Mouse (Mus musculus) heart, embryonic 10.5 days (tissue): ENCODE results near the gene Itga2b. TPM values are rescaled to one million over a fixed set of nuclear protein-coding genes. Genes with fewer than 3 reads are reported as not detected.

ENCODE experiments used
- DNase-seq: peaks from one replicate; pipeline ENCODE4 v3.0.0-alpha.2; 2017; ENCODE audit warnings: low spot score
- H3K27ac ChIP-seq: fragments of 300-500 bp; sonication (generic); 2 replicates; pipeline ENCODE4 v1.5.1; 2016; ENCODE audit warnings: mild to moderate bottlenecking
- H3K27me3 ChIP-seq: fragments of 300-500 bp; sonication (generic); 2 replicates; pipeline ENCODE4 v1.6.1; 2016; ENCODE audit warnings: mild to moderate bottlenecking; ENCODE audit not compliant: poor library complexity, insufficient read depth, severe bottlenecking
- H3K36me3 ChIP-seq: fragments of 300-500 bp; sonication (generic); 2 replicates; pipeline ENCODE4 v1.6.1; 2016; ENCODE audit warnings: mild to moderate bottlenecking, moderate library complexity
- H3K4me1 ChIP-seq: fragments of 300-500 bp; sonication (generic); 2 replicates; pipeline ENCODE4 v1.6.1; 2016; ENCODE audit warnings: mild to moderate bottlenecking
- H3K4me3 ChIP-seq: fragments of 300-500 bp; sonication (generic); 2 replicates; pipeline ENCODE4 v1.5.1; 2016; ENCODE audit warnings: mild to moderate bottlenecking, moderate library complexity
- H3K9me3 ChIP-seq: fragments of 300-500 bp; sonication (generic); 2 replicates; pipeline ENCODE4 v1.6.1; 2016; ENCODE audit warnings: mild to moderate bottlenecking, moderate library complexity
- WGBS: fragments of 180-500 bp; shearing (Covaris S2); methylation state at CpG from one replicate; pipeline ENCODE4 v1.1.7; 2016; 5-methylcytosine and 5-hydroxymethylcytosine counted together
- microRNA-seq: library from miRNA; unstranded; fragments of <30 nt; microRNA quantifications from one replicate; pipeline ENCODE4, GENCODE M21; 2017
- polyA plus RNA-seq: library from polyadenylated mRNA; unstranded; fragments of >200 nt; fragmentation: Nextera tagmentation; extraction: Ambion mirVana; gene quantifications from 2 replicates; pipeline ENCODE4 v1.2.1, GENCODE M21; 2016

Itga2b gene
- polyA plus RNA-seq, 1 experiment from 2014 or later, result 19.5 TPM

DNA sequence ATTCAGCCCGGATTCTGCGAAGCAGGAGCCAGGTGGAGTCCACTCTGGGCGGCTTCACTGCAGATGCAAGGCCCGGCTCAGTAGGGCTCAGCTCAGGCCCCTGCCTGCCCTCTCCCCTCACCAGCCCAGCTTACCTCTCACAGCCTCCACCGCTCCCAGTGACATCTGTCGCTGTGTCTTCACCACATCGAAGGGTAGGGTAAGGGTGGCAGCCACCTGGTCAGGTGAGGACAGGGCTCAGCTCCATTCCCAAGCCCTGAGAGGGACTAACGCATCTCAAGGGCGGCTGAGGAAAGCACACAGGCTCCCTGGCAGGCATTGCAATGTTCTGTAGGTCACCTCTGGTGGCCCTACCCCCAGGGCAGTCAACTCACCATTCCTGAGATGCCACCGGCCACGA, 66.3 kb downstream of the Itga2b start:
- Histone ChIP-seq H3K4me3 (no peak overlapping the region), H3K36me3 (peaks cover 40% of the 10 kb centered on the region), H3K9me3 (no peaks in the 10 kb centered on the region), H3K27ac (no peak overlapping the region), H3K27me3 (peaks cover 44% of the 10 kb centered on the region), H3K4me1 (peaks cover 48% of the 10 kb centered on the region)
- WGBS, result 91% methylated on average over 11 of the region's 11 CpGs
- peak; percentile 70 for DNase-seq

Small RNAs within 50 kb of the gene (microRNA-seq; reads per million reads assigned to microRNA genes)
- gene Mir6930, result not detected

Other genes with a start within 250 kb of the Itga2b start
- gene Hdac5, start 240.0 kb downstream of the Itga2b start, polyA plus RNA-seq, result 84.9 and 103 TPM in 2 replicates
- 16.5 and 19.4 TPM in 2 replicates for gene BC030867, start 221.2 kb downstream of the Itga2b start, polyA plus RNA-seq
- gene Asb16, start 201.4 kb downstream of the Itga2b start, polyA plus RNA-seq, result 0.06 and 0.08 TPM in 2 replicates
- gene Tmub2, start 185.2 kb downstream of the Itga2b start, polyA plus RNA-seq, result 40.1 and 41.8 TPM in 2 replicates
- gene Atxn7l3, start 173.5 kb downstream of the Itga2b start, polyA plus RNA-seq, result 9.1 and 14.3 TPM in 2 replicates
- 60.4 and 75.4 TPM in 2 replicates for gene Ubtf, start 150.4 kb downstream of the Itga2b start, polyA plus RNA-seq
- 88.9 and 128 TPM in 2 replicates for gene Slc4a1, start 103.9 kb downstream of the Itga2b start, polyA plus RNA-seq
- 0.74 and 1.8 TPM in 2 replicates for gene Rundc3a, start 76.7 kb downstream of the Itga2b start, polyA plus RNA-seq
- 313 and 314 TPM in 2 replicates for gene Slc25a39, start 62.2 kb downstream of the Itga2b start, polyA plus RNA-seq
- 109 and 151 TPM in 2 replicates for gene Grn, start 39.8 kb downstream of the Itga2b start, polyA plus RNA-seq
- gene Fam171a2, start 22.4 kb downstream of the Itga2b start, polyA plus RNA-seq, result 1.7 and 3.6 TPM in 2 replicates
- 45.7 and 47.0 TPM in 2 replicates for gene Gpatch8, start 86.3 kb upstream of the Itga2b start, polyA plus RNA-seq
- gene Gm11627, start 109.3 kb upstream of the Itga2b start, polyA plus RNA-seq, result 11.6 and 13.5 TPM in 2 replicates
- 22.9 and 34.5 TPM in 2 replicates for gene Fzd2, start 134.3 kb upstream of the Itga2b start, polyA plus RNA-seq
- gene Meioc, start 193.6 kb upstream of the Itga2b start, polyA plus RNA-seq, result 0.53 and 1.2 TPM in 2 replicates
- gene Ccdc43, start 227.7 kb upstream of the Itga2b start, polyA plus RNA-seq, result 49.4 and 49.9 TPM in 2 replicates